Mouse (Mus musculus) colon, adult 2 months (tissue): Measurements from ENCODE around the gene Fa2h. TPM values are rescaled to one million over a fixed set of nuclear protein-coding genes. Genes with fewer than 3 reads are reported as not detected.

Experiments
- polyA plus RNA-seq: library from polyadenylated mRNA; depleted of rRNA; stranded (reverse); fragments of >200 nt; gene quantifications from 2 replicates; pipeline ENCODE4 v1.2.3, GENCODE M21; 2012; rRNA removed

Gene Fa2h
- 138 and 159 TPM in 2 replicates for polyA plus RNA-seq

DNA sequence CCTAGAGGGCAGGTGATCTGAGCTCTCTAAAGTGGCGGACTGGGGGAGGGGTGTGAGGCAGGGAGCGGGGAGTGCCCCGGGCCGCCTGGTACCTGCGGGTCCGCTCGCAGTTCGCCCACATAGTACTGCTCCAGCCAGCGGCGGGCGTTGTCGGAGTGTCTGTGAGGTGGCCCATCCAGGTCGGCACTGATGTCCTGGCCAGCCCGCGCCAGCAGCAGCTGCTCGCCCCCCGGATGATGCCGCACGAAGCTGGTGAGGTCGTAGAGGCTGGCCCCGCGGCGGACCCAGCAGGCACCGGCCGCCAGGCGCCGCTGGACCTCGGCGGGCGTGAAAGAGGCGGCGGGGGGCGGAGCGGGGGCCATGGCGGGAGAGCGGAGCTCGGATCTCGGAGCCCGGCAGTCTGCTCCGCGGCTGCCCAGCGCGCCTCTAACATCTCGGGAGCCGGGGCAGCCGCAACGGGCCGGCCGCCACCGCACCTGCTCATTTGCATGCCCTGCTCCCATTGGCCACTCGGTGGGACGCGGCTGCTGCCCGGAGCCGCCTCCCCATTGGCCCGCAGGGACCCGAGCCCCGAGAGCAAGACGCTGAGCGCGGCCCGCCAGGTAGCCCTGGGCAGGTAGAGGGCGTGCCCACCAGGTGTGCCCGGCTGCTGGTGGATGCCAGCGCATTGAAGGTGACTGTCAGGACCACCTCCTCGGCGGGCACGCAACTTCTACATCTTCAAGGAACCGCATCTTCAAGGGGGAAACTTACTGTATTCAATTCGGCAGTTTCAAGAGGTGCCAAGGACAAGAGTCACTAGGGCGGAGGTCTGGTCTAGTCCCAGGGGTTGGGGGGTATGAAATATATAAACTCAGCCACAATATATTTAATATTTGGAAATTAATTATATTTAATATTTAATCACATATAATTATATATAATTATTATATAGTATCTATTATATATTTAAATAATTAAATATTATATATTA, at the start of gene Fa2h:
Fa2h (minus strand) TSS at position 434 of the 973 bp plus-strand sequence.

DNA sequence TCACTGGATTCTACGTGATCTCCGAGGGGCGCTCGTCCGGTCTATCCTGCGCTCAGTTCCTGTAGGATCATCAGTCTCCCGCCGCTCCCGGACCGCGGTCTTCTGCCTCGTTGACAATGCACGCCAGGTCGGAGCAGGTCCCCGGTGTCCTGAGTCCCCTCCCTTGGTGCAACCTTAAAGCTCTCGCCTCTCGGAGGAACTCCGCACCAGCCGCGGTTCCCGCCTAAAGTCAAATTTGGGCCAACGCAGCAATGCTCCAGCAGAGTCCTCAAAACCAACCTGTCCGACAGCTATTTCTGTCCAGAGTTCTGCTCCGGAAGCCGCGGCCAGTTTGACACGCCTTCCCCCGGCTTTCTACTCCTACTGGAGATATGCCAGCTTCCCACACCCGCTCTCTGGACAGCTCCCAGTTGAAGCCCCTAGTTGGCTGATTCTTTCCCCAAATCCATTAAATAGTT, 55.7 kb downstream of the Fa2h start, which contains the start of gene Mlkl:
Mlkl (minus strand) TSS at position 288 of the 458 bp plus-strand sequence.

DNA sequence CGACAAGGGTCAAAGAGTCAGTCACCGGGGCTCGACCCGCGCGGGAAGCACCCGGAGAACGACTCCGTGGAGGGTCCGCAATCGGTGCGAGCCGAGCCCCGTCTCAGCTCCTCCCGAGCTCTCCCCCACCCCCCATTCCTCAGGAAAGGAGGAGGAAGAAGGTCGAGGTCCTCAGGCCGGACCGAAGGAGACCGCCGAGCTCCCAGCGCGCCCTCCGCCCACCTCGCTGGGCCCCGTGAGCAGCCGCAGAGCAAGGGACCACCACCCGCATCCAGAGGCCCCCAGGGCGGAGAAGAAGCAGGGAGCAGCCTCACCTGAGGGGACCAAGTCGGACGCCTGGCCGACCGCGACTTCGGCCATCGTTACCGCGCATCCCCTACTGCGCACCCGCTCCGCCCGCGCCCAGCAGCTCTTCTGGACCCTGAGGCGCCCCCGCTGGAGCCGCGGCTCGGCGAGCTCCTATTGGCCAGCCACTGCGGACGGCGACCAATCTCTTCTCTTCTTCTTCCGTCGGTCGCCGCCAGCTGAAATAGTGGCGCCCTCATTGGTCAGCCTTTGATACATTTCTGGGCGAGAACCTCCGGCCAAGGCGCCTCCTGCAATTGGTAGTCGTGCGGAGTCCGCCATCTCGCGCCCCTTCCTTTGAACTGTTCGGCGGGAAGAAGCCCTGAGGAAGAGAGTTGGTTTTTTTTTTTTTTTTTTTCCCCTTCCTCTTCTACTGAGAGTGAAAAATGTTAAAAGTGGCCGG, 93.6 kb downstream of the Fa2h start, which contains the start of gene Rfwd3:
Rfwd3 (minus strand) TSS at position 402 of the 748 bp plus-strand sequence.

Other genes starting within 250 kb of the Fa2h start
- 37.8 and 39.2 TPM in 2 replicates for gene Glg1, start 134.6 kb downstream of the Fa2h start, polyA plus RNA-seq
- gene Rfwd3, start 93.6 kb downstream of the Fa2h start, polyA plus RNA-seq: 9.1 and 9.5 TPM in 2 replicates
- gene Mlkl, start 55.6 kb downstream of the Fa2h start, polyA plus RNA-seq: 2.6 TPM in 2 replicates
- gene Wdr59, start 128.3 kb upstream of the Fa2h start, polyA plus RNA-seq: 6.1 and 6.2 TPM in 2 replicates
- 63.1 and 68.8 TPM in 2 replicates for gene Znrf1, start 142.3 kb upstream of the Fa2h start, polyA plus RNA-seq
- 8.4 TPM in 2 replicates for gene Ldhd, start 236.6 kb upstream of the Fa2h start, polyA plus RNA-seq
- 2.9 and 3.0 TPM in 2 replicates for gene Zfp1, start 249.6 kb upstream of the Fa2h start, polyA plus RNA-seq